Mouse (Mus musculus): ENCODE measurements at regions not wholly inside any gene's neighbourhood (a gene's known extent, or its start where the extent isn't known, plus 50 kb on each side); places are given as distances from the start of the nearest gene placed in this dataset.

DNA sequence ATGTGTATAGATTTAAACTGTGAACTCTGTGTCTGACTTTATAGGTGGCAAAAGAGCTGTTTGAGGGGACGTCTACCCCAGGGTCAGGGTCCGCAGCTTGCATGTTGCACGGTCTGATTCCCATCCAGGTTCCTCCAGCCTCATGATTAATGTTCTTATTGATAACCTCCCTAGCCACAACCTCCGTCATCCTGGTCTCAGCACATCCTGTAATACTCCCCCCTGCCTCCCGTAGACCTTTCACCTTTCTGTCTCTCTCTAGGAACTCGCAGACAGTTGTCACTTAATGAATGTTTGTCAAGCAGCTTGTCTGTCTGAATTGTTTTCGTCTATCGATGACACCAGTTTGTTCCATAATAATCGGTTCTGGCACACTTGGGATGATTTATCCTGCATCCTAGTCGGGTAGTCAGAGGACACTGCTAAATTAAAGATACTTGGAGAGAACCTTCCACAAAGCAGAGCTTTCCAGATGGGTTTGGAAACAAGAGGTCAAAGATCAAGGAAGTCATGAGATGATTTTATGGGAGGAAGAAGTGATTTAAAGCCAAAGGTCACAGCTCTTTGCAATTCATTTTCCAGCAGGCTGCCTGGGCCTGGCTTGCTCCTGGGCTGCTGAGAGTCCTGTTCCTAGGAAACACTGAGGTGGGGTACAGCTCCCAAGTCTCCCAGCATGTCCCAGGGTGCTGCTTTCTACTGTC lies 435.9 kb downstream of the Prdm2 start:
- no peak for DNase-seq (ENCODE audit: low read depth, low spot score)

DNA sequence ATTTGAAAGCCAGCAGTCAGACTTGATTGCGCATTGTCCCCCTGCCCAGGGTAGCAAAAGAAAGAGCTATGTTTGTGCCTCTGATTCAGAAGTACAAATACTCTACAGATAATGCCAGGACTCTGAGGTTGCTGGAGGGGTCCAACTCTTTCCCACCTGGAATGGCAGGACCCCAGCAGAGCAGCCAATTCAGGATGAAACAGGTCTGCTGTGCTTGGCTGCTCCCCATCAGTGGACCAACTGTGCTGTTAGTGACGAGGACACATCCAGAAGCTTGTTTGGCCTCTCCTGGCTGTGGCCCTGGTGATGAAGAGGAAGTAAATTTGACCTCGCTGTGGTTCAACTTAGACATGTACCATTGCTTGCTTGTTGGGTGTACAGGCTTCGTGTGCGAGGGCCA lies 437.8 kb downstream of the Prdm2 start:
- DNase-seq (ENCODE audit: low read depth, low spot score): no peak

DNA sequence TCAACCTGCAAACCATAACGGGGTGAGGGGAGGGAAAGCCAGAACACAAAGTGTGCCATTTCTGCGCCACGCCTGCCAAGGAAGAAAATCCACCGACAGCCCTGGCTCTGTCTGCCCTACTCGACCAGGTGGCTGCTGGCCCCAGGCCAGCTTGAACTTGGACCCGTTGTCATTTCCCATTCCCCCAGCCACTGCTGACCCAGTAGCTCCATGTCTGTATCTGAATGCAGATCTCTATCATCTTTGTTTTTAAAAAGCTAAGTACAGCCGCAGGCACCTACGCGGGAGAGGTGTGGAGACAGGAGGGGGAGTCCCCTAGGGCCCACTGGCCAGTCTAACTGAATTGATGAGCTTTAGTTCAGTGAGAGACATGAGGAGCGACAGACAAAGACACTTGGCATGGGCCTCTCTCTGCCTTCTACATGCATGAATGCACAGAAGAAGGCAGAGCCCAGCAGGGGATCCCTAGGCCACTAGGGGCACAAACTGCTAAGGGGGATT lies 439.1 kb downstream of the Prdm2 start:
- DNase-seq (ENCODE audit: low read depth, low spot score): no peak

DNA sequence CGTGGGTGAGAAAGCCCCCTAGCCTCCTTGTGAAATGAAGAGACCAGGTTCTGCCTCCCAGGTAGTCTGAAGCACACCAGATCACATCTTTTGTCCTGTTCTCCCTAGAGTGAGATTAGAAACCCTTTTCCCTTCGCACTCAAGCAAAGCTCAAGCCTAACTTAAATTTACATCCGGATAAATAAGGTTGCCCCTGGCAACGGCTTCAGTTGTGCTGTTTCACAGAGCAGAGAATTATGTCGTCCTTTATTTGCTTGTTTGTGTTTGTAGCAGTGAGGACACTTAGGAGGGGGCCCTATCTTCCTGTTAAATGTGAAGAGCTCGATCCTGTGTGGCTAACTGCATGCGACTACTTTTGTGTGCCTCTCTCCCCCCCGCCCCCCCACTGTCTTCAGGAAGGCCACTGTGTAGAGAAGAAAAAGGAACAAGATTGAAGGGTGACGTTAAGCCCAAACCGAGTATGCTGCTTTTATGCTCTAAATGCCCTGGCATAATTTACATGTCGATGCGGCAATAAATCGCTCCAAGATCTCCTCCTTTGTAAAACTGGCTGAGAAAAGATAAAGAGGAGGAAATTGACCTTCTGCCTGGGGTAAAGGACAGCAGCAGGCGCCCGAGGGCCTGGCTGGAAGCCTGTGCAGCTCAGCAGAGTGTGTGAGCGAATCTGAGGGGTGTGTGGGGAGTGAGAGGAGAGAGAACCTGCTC lies 439.9 kb downstream of the Prdm2 start:
- DNase-seq (ENCODE audit: low read depth, low spot score): no peak

DNA sequence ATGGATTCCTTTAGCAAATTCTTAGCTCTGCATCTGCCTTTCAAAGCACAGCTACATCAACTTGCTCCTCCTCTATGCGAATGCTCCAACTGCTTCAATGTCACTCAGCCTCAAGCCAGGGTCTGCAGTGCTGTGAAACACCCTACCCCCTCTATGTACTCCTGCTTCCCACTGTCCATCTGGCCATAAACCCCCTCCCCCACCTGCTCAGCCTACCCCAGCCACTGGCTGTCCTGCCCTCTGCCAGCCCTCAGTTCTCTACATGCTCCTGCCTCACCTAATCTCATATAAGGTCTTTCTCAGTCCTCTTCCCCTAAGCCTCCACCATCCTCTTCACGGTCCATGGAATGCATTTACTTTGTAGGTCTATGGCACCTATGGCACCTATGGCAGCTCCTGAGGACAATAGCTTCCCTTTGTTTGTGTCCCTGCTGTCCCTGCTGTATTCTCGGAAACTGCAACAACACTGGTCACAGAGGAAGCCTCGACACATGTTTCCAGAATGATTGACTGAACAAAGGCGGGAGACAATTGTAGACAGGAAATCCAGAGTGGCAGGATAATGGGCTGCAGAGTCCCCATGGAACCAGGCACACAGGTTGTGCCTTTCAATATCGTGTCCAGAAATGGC lies 441.2 kb downstream of the Prdm2 start:
- no peak for DNase-seq (ENCODE audit: low read depth, low spot score)

DNA sequence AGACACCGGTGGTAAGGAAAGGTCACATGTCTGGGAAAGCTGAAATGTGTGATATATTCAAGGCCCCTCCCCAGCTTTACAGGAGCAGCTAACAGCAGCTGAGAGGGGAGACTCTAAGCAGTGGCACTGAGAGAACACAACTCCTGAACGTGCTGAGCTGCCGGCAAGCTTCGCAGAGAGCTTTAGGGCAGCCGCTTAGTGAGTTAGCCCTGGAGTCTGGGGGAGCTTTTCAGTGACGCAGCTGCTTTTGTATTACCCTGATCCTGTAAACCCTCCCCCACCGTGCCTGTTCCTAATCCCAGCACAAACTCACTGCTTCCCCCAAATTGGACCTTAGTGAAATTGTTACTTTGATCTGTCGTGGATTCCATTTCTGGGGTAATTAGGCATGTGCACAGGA lies 442.6 kb downstream of the Prdm2 start:
- DNase-seq (ENCODE audit: low read depth, low spot score): no peak

DNA sequence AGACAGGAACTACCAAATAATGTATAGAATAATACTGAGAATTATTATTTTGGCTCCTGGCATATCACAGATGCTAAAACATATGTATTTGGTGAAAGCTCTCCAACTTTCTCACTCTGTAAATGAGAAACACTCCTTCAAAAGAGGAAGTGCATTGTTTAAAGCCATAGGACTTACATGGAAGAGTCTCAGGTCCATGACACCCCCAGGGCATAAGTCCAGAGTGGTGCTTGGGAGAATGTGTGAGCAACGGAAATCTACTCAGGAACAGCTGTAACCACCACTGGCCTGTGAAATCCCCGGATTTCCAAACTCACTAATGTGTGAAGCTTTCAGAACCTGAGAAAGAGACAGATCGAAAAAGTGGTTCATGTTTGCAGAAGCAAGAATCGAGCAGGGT lies 445.1 kb downstream of the Prdm2 start:
- no peak for DNase-seq (ENCODE audit: low read depth, low spot score)

DNA sequence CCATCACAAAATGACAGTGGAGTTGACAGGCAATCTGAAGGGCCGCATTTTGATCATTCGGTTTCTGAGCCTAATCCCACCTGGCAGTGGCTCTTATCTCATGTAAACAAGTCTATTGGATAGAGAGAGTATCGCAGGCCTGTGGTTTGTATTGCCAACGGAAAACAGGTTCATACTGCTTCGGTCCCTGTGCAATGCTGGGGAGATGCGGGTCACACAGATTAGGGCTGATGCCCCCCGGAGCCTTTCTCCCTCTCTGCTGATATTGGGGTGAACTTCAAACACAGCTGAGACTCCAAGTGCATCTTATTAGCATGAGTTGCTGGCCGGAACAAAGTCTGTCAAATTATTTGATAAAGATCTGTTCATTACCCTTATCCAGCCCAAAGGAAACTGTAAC lies 451.2 kb downstream of the Prdm2 start:
- no peak for DNase-seq (ENCODE audit: low read depth, low spot score)

DNA sequence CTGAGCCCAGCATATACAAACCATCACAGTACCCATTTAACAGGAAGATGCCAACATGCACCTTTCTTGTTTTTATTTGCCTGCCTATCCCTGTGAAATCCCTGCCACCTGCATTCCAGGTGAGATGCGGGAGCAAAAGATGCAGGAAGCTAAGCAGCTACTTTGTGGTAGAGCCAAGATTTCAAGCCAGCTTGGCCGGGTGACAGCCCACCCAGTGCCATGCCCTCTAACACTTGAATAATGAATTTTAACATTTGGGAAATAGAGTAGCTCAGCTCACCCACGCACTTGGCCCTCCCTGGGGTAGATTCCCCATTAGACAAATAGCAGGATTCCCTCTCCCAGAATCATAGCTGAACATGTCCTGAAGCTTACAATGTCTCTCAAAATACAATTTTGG lies 454.7 kb downstream of the Prdm2 start:
- no peak for DNase-seq (ENCODE audit: low read depth, low spot score)

DNA sequence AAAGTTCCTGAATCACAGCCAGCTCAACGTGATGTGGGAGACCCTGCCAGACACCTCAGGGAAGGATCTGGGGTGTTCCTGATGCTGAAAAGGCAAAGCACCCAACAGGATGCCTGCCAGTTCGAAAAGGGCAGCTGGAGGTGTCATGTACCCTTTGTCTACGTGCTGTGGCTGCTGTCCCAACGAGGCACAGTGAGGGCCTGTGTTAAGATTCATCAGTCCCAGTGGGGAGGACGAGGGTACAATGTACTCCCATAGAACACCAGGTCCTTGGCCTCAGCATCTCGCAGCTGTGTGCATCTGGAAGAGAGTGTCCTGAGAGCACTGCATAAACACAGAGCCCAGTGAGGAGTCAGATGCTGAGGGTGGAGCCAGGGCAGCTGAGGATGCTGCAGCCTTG lies 456.5 kb downstream of the Prdm2 start:
- DNase-seq (ENCODE audit: low read depth, low spot score): no peak

DNA sequence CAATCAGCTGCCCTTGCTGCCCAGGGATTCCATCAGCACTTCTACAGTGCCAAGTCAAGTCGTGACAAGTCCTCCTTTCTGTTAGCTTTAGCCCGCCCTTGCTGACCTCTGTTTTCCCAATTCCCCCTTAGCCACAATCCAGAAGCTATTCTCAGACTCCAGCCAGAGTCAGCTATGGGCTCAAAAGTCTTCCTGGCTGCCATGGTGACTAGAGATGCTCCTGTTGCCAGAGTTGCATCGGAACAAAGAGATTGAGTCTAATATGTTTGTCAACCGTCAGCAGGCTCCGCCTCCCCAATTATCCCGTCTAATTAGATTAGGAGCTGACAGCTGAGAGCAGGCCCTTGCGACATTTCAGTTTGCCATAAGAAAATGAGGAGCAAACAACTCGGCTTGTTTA lies 462.9 kb downstream of the Prdm2 start:
- DNase-seq (ENCODE audit: low read depth, low spot score): no peak

DNA sequence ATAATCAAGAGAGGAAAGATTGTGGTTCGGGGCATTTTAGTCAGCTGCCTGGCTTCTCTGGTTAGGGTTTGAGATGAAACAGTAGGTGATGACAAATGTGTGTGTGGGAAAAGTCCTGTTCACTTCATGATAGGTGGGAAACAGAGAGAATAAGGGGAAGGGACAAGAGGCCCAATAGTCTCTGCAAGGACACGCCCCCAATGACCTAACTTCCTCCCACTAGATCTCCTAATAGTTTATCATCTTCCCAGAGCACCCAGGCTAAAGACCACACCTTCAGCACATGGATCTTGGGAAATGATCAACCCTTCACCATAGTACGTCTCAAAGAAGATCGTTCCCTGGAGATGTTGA lies 484.3 kb upstream of the Kazn start:
- no peak for DNase-seq (ENCODE audit: low read depth, low spot score)

DNA sequence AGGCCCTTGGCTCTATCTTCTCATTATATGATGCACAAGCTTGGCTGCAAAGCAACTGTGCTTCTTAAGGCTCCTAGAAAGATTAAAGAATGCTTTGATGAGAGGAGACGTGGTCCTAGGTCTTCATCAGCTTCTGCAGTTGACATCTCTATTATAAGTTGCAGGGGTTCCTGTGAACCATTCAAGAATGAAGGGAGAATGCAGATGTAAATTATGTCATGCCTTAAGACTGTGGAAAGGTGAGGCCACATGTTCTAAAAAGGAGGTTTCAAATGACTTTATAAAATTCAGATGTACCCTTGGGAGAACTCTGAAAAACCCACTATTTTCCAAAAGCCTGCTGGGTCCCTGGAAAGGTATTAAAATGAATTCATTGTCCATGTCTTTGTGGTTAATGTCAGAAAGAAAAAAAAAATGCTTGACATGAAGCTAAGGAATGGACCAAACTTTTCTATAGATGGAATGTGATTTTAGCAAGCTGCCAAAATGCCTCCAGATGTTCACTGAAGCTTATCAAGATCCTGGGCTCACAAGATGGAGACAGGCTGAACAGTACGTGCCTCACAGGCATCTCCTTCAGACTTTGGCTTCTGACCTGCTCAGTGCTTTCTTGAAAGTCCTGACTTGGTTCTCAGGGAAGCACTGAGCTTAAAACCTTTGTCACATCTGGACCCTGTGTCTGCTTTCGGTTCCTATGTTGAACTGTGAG lies 483.8 kb upstream of the Kazn start:
- DNase-seq (ENCODE audit: low read depth, low spot score): no peak

DNA sequence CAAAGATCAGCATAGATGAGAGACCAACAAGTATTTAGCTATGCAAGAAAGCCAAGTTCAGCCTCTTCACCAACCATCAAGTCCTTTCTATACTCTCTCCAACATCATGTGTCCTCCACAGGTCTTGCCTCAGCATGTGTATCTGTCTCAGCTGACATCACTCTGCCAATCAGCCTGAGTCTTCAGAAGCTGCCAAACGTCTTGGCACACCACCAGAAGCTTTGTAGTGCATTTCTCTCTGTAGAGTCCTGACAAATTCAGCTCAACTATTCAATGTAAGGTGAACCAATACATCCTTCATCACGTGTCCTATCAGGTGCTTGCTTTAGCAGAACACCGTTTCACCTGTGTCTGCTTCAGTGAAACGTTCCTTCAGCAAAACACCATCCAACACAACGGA lies 462.4 kb upstream of the Kazn start:
- DNase-seq (ENCODE audit: low read depth, low spot score): no peak

DNA sequence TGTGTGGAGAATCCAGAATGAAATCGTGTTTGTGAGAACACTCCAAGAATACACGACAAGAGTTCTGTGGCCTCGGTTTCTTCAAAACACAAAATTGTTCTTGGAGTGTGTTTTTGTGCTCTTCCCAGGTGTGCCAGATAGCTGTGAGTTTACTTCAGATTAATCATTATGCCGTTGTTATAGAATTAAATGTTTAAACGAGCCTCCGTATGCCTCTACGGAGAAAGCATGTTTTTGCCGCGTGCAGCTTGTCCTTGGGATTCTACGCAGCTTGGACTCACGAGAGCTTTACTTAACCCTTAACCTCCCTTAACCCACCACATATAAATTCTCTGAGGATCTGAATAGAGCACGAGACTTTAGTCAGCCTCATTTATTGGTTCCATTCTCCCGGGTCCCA lies 455.7 kb upstream of the Kazn start:
- DNase-seq (ENCODE audit: low read depth, low spot score): no peak

DNA sequence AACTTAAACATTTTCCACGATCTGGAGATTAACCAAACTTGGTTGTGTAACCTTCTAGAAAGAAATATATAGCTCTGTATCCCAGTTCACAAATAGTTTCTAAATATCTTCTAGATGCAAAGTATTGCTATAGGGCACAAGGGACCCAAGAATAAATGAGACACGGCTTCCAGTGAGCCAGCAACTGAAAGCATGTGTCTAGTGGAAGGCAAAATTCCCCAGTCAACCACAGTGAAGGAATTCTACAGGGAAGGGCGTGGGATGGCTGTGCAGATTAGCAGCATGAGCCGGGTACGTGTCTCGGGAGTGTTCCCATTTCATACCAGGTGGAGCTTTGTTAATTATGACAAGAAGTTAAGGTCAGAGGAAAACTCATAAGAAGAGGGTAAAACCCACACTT lies 449.0 kb upstream of the Kazn start:
- DNase-seq (ENCODE audit: low read depth, low spot score): no peak

DNA sequence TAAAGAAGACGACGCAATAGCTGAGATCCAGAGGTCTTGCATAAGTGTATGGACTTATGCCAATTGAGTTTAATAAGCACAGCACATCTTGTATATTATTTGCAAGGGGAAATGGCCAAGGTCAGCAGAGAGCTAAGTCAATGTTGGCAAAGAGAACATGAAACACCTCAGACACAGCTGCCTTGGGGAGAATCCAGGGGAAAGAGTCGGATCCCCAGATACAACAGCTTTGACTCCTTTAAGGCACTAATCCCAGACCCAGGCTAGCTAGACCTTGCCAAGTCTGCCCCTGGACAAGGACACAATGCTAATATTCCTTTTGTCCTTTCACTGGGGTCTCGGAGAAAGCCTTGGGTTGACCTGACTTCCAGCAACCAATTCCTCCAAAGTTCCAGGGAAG lies 438.2 kb upstream of the Kazn start:
- DNase-seq (ENCODE audit: low read depth, low spot score): no peak

DNA sequence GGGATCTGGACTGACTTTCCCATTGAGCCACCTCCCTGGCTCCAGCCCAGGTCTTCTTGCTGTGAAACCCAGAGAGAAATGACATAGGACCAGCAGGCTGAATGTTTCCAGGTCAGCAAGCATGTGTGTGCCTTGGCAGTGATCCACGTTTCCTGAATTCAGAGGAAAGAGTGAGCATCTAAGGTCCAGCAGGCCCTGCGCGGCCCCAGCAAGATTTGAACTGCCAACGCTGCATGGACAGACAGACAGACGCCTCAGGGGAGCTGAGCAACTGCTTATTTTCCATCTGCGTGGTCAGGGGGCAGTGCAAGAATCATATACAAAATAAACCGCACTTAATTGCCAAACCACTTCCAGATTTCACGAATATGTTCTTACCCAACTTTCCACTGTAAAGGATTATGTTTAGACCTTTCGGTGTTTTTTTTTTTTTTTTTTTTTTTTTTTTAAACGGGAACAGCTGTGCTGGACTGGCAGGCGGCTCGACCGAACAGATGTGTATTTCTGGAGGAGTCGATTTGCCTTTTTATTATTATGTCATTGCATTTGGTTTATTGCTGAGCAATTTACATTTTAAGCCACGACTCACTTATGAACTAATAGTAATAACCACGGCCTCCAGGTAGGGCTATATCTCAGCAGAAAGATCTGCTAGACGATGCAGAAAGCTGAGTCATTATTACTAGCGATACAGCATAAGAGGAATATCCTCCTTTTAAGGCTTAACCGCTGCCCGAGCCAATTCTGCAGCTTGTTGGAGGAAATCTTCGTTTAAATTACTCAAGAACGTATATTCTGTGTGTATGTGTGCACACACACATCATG lies 435.7 kb upstream of the Kazn start:
- no peak for DNase-seq (ENCODE audit: low read depth, low spot score)

DNA sequence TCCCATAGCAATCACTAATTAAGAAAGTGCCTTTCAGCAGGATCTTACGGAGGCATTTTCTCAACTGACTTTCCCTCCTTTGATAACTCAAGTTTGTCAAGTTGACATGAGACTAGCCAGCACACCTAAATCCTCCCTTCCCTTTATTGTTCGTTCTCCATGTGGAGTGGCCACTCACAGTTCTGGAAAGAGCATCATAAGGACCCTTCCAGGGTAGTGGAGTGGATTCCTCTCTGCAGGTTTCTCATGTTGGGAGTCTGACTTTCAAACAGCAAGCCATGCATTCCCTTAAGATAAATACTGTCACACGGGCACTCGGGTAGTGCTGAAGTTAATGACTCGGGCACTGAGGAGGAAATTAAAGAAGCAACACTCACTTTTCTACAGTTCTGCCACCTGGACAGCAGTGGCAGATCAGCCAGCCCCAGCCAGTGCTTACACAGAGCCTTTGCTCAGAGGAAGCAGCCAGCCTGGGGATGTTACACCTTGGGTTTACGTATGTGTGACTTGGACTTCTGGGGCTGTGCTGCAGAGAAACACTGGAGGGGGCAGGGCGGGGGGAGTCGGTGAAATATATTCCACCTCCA lies 432.8 kb upstream of the Kazn start:
- DNase-seq (ENCODE audit: low read depth, low spot score): no peak

DNA sequence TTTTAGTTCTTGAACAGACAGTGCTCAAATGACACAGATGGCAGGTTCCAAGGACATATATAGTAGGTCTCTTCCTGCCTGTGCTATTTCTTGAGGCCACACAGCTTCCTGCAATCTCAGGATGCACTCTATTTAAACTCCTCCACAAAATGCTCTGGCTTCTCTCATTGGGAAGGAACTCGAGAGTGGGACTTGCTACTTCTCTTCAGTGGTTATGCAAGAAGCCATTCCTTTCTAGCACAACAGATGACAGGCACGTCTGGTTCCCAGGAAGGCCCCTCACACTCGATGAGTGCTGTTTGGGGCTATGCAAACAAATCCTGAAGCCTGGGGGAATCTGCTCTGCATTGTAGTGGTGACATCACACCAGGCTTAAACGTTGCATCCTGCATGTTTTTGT lies 425.6 kb upstream of the Kazn start:
- no peak for DNase-seq (ENCODE audit: low read depth, low spot score)

DNA sequence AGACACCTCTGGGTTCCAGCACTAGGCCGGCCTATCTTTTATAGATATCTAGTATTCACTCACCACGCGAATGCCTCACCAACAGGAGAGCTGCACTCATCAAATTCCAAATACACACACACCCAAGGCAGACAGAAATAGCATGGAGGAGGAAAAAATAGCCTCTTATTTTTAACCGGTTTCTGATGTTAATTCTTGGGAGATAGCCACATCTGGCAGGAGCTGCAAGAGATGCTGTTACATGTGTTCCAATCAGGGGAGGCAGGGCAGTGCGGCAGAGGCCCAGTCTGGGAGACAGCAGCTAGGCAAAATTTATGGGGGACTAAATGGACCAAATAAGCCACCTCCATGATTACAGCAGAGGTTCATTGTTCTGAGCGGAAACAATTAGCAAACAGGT lies 419.0 kb upstream of the Kazn start:
- DNase-seq (ENCODE audit: low read depth, low spot score): no peak

All from 3T3-L1 (cell line).